Mouse (Mus musculus) neural tube, embryonic 15.5 days (tissue): ENCODE results near the gene Pgap3. TPM values are rescaled to one million over a fixed set of nuclear protein-coding genes. Genes with fewer than 3 reads are reported as not detected.

Experiments
- polyA plus RNA-seq: library from polyadenylated mRNA; unstranded; fragments of >200 nt; fragmentation: Nextera tagmentation; extraction: Ambion mirVana; gene quantifications from 2 replicates; pipeline ENCODE4 v1.2.1, GENCODE M21; 2015

Pgap3 gene
- polyA plus RNA-seq, 1 experiment from 2014 or later, result 7.4 TPM

Other genes starting within 250 kb of the Pgap3 start
- gene Med1, start 207.2 kb downstream of the Pgap3 start, polyA plus RNA-seq, result 51.3 and 54.1 TPM in 2 replicates
- gene Cdk12, start 197.4 kb downstream of the Pgap3 start, polyA plus RNA-seq, result 7.1 and 7.2 TPM in 2 replicates
- 13.7 and 16.3 TPM in 2 replicates for gene Neurod2, start 70.8 kb downstream of the Pgap3 start, polyA plus RNA-seq
- 2.5 and 3.7 TPM in 2 replicates for gene Ppp1r1b, start 52.1 kb downstream of the Pgap3 start, polyA plus RNA-seq
- 31.6 and 37.6 TPM in 2 replicates for gene Stard3, start 42.1 kb downstream of the Pgap3 start, polyA plus RNA-seq
- gene Tcap, start 16.7 kb downstream of the Pgap3 start, polyA plus RNA-seq, result 1.4 and 1.7 TPM in 2 replicates
- 2.2 and 2.9 TPM in 2 replicates for gene Pnmt, start 14.0 kb downstream of the Pgap3 start, polyA plus RNA-seq
- gene Erbb2, start 12.0 kb upstream of the Pgap3 start, polyA plus RNA-seq, result 7.3 and 9.4 TPM in 2 replicates
- gene Mien1, start 38.5 kb upstream of the Pgap3 start, polyA plus RNA-seq, result 243 and 278 TPM in 2 replicates
- gene Grb7, start 45.9 kb upstream of the Pgap3 start, polyA plus RNA-seq, result 1.1 and 8.3 TPM in 2 replicates
- gene Ikzf3, start 145.5 kb upstream of the Pgap3 start, polyA plus RNA-seq, result 0.18 and 1.3 TPM in 2 replicates
- 0.45 TPM in 1 of 2 replicates, not detected in the other for gene Zpbp2, start 150.6 kb upstream of the Pgap3 start, polyA plus RNA-seq
- gene Ormdl3, start 186.9 kb upstream of the Pgap3 start, polyA plus RNA-seq, result 92.9 and 99.8 TPM in 2 replicates
- gene Lrrc3c, start 197.8 kb upstream of the Pgap3 start, polyA plus RNA-seq, result not detected in 2 replicates
- 0.42 and 0.79 TPM in 2 replicates for gene Gm12355, start 225.2 kb upstream of the Pgap3 start, polyA plus RNA-seq
- gene Gsdma3, start 225.9 kb upstream of the Pgap3 start, polyA plus RNA-seq, result not detected in 2 replicates
- 0.14 and 0.15 TPM in 2 replicates for gene Gsdma2, start 246.3 kb upstream of the Pgap3 start, polyA plus RNA-seq